Mouse (Mus musculus) megakaryocyte, embryonic 14.5 days (primary cell): ENCODE data around the gene Tgfbi.

Experiments used
- FLI1 ChIP-seq: IDR thresholded peaks from 2 replicates; pipeline ENCODE4 v1.6.1; 2012; ENCODE audit warnings: low read length, inconsistent platforms, mixed read lengths
- GATA1 ChIP-seq: IDR thresholded peaks from 3 replicates; pipeline ENCODE4 v1.6.1; 2012; ENCODE audit warnings: mixed read lengths, low read length, inconsistent platforms, borderline replicate concordance

DNA sequence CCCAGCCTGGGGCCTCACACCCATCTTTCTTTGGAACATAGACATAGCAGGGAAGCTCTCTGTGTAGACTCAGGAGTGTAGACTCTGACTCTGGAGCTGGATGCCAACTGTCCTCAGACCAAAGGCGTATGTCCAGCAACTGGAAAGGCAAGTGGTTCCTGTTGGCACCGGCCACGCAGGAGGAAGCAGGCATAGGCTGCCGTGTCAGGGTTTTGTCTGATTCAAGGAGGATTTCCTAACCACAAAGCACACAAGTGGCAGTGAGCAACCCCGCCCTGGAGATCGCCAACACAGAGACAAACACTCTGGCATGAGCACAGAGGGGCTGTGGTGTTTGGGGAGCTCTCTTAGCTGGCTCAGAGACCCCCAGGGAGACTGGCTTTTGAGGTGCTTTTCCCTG lies 17.2 kb downstream of the Tgfbi start:
- TF ChIP-seq GATA1 (no peak), FLI1 (no peak)
